Mouse (Mus musculus) liver, adult 2 months (tissue): ENCODE measurements around the gene Dysf. TPM values are rescaled to one million over a fixed set of nuclear protein-coding genes. Genes with fewer than 3 reads are reported as not detected.

Experiments used
- DNase-seq: peaks from one replicate; pipeline ENCODE4 v3.0.0-alpha.2; 2011; ENCODE audit warnings: low read depth, low spot score; ENCODE audit errors: extremely low read depth
- H3K27ac ChIP-seq: fragments of 200-500 bp; replicated peaks from 2 replicates; pipeline ENCODE4 v1.5.1; 2012; ENCODE audit warnings: low read depth, mild to moderate bottlenecking, control low read depth, inconsistent platforms, low read length; ENCODE audit not compliant: insufficient read depth
- H3K27me3 ChIP-seq: fragments of 200-500 bp; 2 replicates; pipeline ENCODE4 v1.6.1; 2012; ENCODE audit warnings: mild to moderate bottlenecking, moderate library complexity, low read length, inconsistent platforms; ENCODE audit not compliant: control insufficient read depth, insufficient read depth
- H3K36me3 ChIP-seq: fragments of 200-500 bp; 2 replicates; pipeline ENCODE4 v1.6.1; 2012; ENCODE audit warnings: low read length, inconsistent platforms; ENCODE audit not compliant: control insufficient read depth, insufficient read depth
- H3K4me1 ChIP-seq: fragments of 200-500 bp; 2 replicates; pipeline ENCODE4 v1.6.1; 2011; ENCODE audit warnings: low read length; ENCODE audit not compliant: control insufficient read depth, insufficient read depth
- H3K4me3 ChIP-seq: fragments of 200-500 bp; 2 replicates; pipeline ENCODE4 v1.5.1; 2011; ENCODE audit warnings: low read depth, mild to moderate bottlenecking, control low read depth, low read length, moderate library complexity; ENCODE audit not compliant: insufficient read depth
- H3K79me2 ChIP-seq: fragments of 200-500 bp; 2 replicates; pipeline ENCODE4 v1.6.1; 2012; ENCODE audit warnings: inconsistent platforms, mild to moderate bottlenecking, low read length, moderate library complexity; ENCODE audit not compliant: control insufficient read depth, insufficient read depth
- H3K9ac ChIP-seq: fragments of 200-500 bp; 2 replicates; pipeline ENCODE4 v1.6.1; 2012; ENCODE audit warnings: low read depth, mild to moderate bottlenecking, control low read depth, inconsistent platforms, low read length
- CTCF ChIP-seq: fragments of 200-500 bp; IDR thresholded peaks from 2 replicates; pipeline ENCODE4 v1.5.1; 2011; ENCODE audit warnings: low read depth, low read length, control low read depth
- POLR2A ChIP-seq: fragments of 200-500 bp; IDR thresholded peaks from 2 replicates; pipeline ENCODE4 v1.6.1; 2011; ENCODE audit warnings: low read length, control low read depth; ENCODE audit not compliant: insufficient read depth; ENCODE audit errors: extremely low read depth
- WGBS: fragments of 180-500 bp; shearing (Covaris S2); methylation state at CpG from one replicate; pipeline ENCODE4 v1.1.7; 2018; 5-methylcytosine and 5-hydroxymethylcytosine counted together
- polyA plus RNA-seq: library from polyadenylated mRNA; depleted of rRNA; stranded (reverse); fragments of >200 nt; gene quantifications from 2 replicates; pipeline ENCODE4 v1.2.3, GENCODE M21; 2012
- total RNA-seq: library from RNA; depleted of rRNA; stranded (reverse); fragments of >200 nt; gene quantifications from 2 replicates; pipeline ENCODE4 v1.2.3, GENCODE M21; 2014

Gene Dysf
- total and polyA plus RNA-seq, 2 experiments, result 2.4 to 3.3 TPM

- H3K27me3 ChIP-seq, result no peaks in the 10 kb centered on the region
- WGBS, result 86% methylated on average over 2 of the region's 2 CpGs
- H3K27ac ChIP-seq, result no peak overlapping the region
- no peaks in the 10 kb centered on the region for H3K36me3 ChIP-seq
- TF ChIP-seq CTCF (no peak), POLR2A (no peak)
- H3K4me1 ChIP-seq, result no peaks in the 10 kb centered on the region
- H3K9ac ChIP-seq, result no peak overlapping the region
- H3K79me2 ChIP-seq, result no peaks in the 10 kb centered on the region
- no peak for DNase-seq
- no peak overlapping the region for H3K4me3 ChIP-seq
Observed at GRCm38 (mm10) chr6:84128229-84128628, 119.8 kb downstream of the Dysf start.

DNA sequence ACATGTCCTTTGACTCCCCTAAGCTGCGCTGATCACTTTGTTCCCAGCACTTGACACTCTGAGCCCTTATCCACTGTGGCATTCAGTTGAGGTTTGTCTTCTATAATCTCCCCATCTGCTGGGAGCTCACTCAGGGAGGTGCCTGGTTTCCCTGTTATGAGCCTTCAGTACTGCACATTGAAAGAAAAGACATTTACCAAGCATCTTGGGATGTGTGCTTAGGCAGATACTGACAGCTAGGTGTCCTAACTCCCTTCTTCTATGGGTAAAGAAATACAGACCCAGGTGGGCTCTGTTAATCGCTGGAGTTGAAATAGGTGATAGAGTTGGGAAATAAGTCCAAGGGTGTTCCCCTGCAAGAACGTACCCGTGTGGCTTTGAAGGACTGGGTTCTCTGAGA is 122.5 kb downstream of the Dysf start:
- H3K27me3 ChIP-seq, result no peaks in the 10 kb centered on the region
- no peak for TF ChIP-seq POLR2A
- TF ChIP-seq CTCF, result no peak
- 89% methylated on average over 4 of the region's 4 CpGs for WGBS
- H3K36me3 ChIP-seq, result no peaks in the 10 kb centered on the region
- no peaks in the 10 kb centered on the region for H3K4me1 ChIP-seq
- no peaks in the 10 kb centered on the region for H3K79me2 ChIP-seq
- H3K9ac ChIP-seq, result no peak overlapping the region
- no peak for DNase-seq
- no peak overlapping the region for H3K4me3 ChIP-seq
- H3K27ac ChIP-seq, result no peak overlapping the region

DNA sequence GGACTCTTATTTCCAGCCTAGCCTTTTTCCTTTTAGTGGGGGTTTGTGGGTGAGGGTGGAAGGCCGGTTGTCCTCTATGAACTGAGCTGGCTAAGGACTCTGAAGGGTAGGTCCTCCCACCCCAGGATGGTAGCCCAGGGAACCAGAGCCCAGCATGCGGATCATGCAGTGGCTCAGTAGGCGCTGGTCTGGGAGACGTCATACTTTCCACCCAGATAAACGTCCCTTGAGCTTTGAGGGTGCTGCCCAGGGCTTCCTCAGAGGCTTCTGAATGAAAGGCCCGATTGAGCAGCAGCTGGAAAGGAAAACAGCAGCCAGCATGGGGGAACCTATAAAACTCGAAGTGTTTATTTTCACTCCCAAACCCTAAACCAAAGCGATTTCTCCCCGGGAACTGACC is 123.1 kb downstream of the Dysf start:
- Histone ChIP-seq H3K9ac (no peak overlapping the region), H3K4me3 (no peak overlapping the region), H3K79me2 (no peaks in the 10 kb centered on the region), H3K27ac (no peak overlapping the region), H3K27me3 (no peaks in the 10 kb centered on the region), H3K4me1 (no peaks in the 10 kb centered on the region), H3K36me3 (no peaks in the 10 kb centered on the region)
- DNase-seq, result no peak
- TF ChIP-seq CTCF (no peak), POLR2A (no peak)
- WGBS, result 78% methylated on average over 9 of the region's 9 CpGs

GRCm38 (mm10) chr6:84133053-84133452 is 124.7 kb downstream of the Dysf start:
- 65% methylated on average over 7 of the region's 7 CpGs for WGBS
- H3K36me3 ChIP-seq, result no peaks in the 10 kb centered on the region
- H3K4me1 ChIP-seq, result no peaks in the 10 kb centered on the region
- H3K79me2 ChIP-seq, result no peaks in the 10 kb centered on the region
- no peak overlapping the region for H3K27ac ChIP-seq
- DNase-seq, result no peak
- TF ChIP-seq CTCF (no peak), POLR2A (no peak)
- H3K27me3 ChIP-seq, result no peaks in the 10 kb centered on the region
- no peak overlapping the region for H3K4me3 ChIP-seq
- H3K9ac ChIP-seq, result no peak overlapping the region

GRCm38 (mm10) chr6:84133996-84134721 is 125.8 kb downstream of the Dysf start:
- TF ChIP-seq CTCF (no peak), POLR2A (no peak)

DNA sequence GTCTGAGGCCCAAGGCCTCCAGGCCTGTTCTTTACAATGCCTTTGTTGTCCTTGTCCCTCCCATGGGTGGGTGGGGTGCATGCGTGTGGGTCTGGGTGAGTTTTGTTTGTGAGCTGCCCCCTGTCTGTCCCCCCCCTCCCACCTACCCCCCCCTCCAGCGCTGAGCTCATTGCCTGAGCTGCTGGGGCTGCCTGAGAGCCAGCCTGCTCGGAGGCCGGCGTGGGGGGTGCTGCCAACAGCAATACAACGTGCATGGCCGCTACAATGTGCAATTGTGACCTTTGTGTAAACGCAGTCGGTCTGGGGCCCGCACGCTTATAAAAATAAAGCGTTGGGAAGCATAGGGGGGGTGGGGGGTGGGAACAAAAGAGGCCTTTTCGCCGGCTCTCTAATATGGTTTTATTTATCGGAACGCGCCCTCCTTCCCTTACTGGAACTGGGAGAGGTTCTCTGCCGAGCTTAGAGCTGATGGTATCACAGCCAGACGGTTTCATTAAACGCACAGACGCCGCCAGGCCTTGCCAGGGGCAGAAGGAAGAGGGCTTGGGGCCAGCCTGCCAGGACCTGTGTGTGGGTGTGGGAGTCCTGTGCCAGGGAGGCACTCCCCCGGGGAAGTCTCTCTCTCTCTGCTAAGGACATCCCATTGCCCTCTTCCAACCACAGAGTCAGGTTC is 126.5 kb downstream of the Dysf start:
- H3K36me3 ChIP-seq, result no peaks in the 10 kb centered on the region
- DNase-seq, result peak; percentile 74
- no peak overlapping the region for H3K9ac ChIP-seq
- H3K4me3 ChIP-seq, result no peak overlapping the region
- peaks cover 2% of the 10 kb centered on the region for H3K4me1 ChIP-seq
- 64% methylated on average over 23 of the region's 23 CpGs for WGBS
- H3K27ac ChIP-seq, result no peak overlapping the region
- H3K79me2 ChIP-seq, result no peaks in the 10 kb centered on the region
- H3K27me3 ChIP-seq, result no peaks in the 10 kb centered on the region
- TF ChIP-seq CTCF (no peak), POLR2A (no peak)

More at GRCm38 (mm10) chr6:84133996-84134721, 125.8 kb downstream of the Dysf start:
- Histone ChIP-seq H3K4me1 (no peaks in the 10 kb centered on the region), H3K36me3 (no peaks in the 10 kb centered on the region), H3K79me2 (no peaks in the 10 kb centered on the region), H3K9ac (no peak overlapping the region), H3K4me3 (no peak overlapping the region), H3K27me3 (no peaks in the 10 kb centered on the region), H3K27ac (no peak overlapping the region)
- DNase-seq, result no peak
- 82% methylated on average over 5 of the region's 7 CpGs for WGBS
